Mouse (Mus musculus) left cerebral cortex, adult 9 months (tissue): ENCODE data around the gene Rmi2.

Source experiments
- DNase-seq, 2 experiments: peaks; one replicate each; pipeline ENCODE4 v3.0.0; 2022; ENCODE audit warnings: low spot score in 2 of 2

Gene Rmi2

DNA sequence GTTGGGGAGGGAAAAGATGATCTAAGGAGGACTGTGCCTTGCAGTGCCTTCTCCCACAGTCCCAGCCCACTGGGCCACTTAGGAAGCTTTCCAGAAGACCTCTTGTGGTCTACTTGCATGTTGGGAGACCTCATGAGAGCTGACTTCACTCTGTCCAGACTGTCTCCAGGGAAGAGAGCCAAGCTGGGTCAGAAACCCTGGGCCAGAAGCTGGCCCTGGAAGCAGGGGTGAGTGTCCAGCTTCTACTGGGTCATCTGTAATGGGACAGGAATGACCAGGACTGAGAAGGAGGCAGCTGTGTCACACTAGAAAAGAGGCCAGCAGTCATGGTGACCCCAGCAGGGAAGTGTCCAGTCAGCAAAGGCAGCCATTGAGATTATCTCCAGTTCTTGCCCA, 30.7 kb downstream of the Rmi2 start:
- no peak for DNase-seq

DNA sequence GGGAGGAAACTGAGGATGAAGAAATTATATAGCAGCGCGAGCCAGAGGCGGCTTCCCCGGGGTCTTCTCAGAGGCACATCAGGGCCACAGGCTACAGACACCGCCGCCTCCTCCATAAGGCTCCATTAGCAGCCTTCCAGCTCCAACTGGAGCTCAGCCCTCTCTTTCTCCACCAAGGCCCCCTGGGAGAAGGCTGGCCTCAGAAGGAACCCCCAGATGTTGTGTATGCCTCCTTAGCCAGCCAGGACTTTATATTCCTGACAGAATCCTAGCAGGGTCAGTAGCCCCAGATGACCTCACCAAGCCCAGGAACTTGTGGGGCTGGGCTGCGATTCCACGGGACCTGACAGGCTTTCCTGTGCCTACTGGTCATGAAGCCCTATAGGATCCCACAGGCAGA, 32.0 kb downstream of the Rmi2 start:
- no peak for DNase-seq

DNA sequence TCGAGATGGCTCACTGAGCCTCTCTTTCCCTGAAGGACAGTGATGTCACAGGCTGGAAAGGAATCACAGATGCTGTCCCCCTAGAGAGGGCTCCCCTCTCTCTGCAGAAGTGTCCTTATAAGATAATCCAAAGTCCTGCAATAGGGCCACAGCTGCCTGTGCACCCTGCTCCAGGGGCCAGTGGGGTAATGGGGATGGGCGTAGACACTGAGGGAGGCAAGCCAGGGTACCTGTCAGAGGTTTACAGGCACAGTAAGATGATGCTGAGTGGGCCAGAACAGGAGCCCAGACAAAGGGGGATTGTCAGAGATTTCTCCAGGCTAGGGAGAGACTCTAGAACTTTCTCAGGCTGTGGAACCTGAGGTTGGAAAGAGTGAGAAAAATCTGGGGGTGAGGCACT, 32.6 kb downstream of the Rmi2 start:
- DNase-seq: no peak

DNA sequence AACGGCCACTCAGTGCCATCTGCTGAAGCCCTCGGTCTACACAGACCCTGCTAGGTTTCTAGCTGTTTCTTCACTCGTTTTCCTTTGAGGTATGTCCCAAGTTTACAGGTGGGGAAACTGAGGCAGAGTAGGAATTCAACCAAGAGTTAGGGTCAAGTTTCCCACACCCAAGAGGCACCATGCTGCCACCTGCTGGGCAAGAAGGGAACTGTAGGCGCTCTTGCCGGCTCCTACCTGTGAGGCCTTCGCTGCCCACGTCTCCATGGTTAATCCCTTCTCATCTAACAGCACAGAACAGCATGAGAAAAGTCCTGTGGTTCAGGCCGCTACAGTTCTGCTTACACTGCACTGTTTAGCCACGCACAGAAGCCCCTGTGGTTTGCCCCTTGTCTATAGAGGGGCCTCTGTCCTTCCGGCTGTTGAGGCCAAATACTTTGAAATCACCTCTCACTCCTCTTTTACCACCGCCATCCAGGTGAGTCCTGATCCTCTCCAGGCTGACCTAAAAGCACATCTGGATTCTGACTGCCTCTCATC, 33.1 kb downstream of the Rmi2 start:
- peak in 1 of 2 experiments; percentile 52 for DNase-seq

DNA sequence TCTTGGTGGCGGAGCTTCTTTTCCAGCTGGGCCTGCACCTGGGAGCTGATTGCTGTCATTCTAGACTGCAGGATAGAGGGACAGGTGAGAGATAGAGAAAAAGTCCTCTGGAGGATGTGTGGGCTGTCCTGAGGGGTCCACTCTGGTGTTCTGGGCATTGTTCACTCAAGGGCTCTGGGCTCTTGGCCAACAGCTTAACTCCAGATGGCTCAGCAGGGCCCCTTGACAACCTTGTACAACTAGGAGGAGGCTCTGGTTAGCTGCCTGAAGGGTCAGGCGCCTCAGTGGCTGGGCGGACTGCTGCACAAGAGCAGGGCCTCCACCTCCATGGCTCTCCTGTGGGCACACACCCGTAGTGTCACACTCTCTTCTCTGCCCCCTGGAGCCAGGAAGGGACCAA, 36.1 kb downstream of the Rmi2 start:
- no peak for DNase-seq

DNA sequence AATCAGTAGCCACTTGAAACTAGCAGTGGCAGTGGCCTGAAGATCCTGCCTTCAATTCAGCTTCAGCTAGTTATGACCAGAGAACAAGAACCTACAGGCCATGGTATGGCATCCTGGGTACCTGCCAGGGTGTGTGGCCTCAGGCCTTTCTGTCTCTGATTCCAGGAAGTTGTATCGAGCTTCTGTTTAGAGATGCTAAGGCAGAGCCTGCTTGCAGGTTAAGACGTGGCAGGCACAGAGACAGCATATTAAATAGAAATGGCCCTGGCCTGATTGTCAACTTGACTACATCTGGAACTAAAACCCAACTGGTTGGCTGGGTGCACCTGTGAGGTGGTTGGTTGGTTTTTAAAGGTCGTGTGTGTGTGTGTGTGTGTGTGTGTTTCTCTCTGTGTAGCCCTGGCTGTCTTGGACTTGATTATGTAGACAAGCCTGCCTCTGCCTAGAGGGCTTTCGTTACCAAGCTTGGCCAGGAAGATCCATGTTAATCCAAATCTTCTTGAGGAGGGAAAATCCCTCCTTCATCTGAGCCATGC, 38.0 kb downstream of the Rmi2 start:
- DNase-seq: no peak

DNA sequence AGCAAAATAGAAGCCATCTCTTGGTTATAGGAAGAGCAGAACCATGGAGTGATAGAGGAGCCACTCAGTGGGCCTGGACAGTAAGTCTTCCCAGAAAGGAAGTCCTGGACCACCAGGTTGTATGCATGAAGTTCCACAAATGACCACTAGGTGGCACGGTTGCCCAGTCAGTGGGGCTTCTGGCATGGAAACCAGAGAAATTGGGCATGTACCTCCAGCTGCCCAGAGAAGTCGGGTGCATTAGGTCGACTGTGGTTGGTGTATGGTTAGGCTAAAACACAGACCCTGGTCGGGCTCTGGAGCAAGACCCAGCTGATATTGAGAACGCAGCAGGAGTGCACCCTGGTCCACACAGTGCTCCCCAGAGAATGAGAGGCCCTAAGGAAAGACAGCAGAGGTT, 38.8 kb downstream of the Rmi2 start:
- peak in 1 of 2 experiments; percentile 82 for DNase-seq

DNA sequence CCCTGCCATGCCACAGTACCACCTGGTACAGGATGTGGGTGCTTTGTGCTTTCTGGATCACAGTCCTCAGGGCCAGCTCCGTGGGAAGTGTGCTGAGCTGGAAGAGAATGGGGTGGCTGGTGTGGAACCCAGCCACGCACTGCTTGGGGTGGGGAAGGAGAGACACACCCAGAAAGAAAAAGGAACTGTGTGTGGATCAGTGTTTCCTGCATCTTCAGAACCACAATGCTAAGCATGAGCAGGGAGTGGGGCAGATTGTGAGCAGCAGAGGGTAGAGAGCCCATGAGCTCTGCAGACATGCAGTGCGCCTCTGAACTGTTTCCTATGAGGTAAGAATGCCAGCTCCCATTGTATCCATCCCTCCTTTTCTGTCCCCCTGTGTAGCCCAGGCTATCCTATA, 43.4 kb downstream of the Rmi2 start:
- no peak for DNase-seq

DNA sequence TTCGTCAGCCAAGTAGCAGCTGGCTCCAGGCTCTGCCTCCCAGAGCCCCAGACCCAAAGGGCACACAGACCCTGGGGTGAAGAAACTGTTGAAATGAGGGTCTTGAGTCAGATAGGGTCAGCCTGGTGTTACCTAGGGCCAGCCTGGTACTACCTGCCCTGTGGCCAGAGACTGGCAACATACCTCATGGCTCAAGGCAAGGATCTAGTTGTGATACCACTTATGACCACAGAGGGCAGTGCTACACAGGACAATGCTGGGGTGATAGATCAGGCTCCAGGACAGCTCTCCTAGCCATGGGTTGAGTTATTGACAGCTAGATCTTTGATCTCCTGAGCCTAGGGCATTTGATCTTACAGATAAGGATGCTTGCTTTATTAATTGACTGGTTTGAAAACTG, 44.6 kb downstream of the Rmi2 start:
- peak in 1 of 2 experiments; percentile 75 for DNase-seq

DNA sequence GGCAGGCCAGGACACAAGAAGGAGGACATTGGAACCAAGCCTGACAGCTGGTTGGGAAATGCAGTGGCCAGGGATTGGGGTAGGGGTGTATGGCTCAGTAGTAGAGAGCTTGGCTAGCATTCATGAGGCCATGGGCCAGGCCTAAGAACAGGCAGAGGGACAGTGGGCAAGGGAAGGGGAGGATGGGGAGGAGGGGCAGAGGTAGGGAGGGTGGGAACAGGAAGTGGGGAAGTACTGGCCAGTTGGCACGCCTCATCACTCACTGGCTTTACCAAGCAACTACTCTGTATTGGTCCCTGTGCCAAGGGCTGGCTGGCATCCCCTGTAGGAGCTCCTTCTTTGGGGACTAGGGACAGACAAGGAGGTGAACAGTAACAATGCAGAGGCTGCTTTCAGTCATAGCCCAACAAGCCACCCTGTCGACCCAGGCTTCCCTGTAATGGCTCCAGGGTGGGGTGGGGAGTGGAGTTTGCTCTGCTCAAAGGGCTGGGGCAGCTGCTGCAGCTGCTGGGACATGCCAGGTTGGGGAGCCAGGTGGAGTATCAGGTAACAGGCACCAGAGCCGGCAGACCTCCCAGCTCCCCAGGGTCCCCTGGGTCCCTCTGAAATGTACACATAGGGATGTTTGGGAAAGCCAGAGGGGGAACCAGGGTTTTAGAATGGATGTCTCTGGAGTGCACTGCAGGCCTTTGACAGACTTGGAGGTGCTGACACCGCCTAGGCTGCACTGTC, 46.5 kb downstream of the Rmi2 start:
- DNase-seq: no peak

DNA sequence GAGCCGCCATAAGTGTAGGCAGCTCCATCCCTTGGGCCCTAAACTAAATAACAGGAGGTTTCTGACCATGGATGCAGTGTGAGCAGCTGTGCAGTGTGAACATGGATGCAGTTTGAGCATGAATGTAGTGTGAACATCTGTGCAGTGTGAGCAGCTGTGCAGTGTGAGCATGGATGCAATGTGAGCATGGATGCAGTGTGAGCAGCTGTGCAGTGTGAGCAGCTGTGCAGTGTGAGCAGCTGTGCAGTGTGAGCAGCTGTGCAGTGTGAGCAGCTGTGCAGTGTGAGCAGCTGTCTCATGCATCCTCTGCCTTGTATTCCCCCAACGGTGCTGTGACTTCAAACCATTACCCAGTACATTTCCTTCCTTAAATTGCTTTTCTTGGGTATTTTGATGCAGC, 52.6 kb downstream of the Rmi2 start:
- DNase-seq: no peak

DNA sequence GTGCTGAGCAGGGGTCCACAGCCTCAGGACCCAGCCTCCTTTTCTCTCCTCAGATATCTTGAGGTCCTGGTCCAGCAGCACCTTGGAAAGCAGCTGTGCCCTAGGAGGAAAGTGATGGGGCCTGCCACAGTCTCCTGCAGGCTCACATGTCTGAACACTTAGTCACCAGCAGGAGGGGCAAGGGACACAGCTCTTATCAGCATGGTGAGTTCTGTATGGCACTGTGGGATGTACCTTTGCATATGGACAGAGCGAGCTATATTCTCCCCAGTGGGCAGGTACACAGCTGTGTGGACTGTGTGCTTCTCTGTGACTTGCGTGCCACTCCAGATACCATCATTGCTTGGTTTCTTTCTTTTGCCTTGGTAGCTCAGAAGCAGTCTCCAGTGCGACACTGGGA, 55.5 kb downstream of the Rmi2 start:
- no peak for DNase-seq

DNA sequence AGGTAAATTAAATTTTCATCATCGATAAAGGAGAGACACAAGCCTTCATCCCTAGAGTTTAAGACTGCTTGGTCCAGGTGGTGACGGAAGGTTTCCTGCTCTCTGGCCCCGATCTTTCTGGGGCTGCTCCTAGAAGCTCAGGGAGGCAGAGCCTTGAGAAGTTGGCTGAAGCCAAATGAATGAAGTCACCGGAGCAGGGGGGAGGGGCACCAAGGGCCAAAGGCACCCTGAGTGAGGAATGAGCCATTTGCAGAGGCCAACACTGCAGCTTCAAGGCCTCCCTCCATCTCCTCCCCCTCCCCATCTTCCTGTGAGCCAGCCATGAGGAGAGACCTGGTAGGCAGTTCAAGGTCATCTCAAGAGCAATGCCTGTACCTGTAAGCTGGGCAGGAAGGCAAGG, 58.3 kb downstream of the Rmi2 start:
- DNase-seq: no peak

DNA sequence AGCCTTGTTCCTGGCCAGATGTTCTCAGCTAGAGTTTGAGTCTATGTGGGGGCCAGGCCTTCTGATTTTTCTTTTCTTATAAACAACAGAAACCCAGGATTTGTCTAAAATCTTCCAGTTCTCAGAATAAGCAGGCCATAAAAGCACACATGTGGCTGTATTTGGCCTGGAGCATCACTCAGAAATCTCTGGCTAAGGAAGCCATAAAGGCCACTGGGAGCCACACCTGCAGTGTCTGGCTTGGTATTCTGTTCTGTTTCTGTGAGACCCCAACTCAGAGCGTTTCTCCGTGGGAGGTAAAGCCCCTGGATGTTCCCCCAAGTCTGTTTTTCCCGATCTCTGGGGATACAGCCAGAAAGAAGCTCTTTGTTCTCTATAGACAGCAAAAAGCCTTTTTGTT, 61.0 kb downstream of the Rmi2 start:
- no peak for DNase-seq

DNA sequence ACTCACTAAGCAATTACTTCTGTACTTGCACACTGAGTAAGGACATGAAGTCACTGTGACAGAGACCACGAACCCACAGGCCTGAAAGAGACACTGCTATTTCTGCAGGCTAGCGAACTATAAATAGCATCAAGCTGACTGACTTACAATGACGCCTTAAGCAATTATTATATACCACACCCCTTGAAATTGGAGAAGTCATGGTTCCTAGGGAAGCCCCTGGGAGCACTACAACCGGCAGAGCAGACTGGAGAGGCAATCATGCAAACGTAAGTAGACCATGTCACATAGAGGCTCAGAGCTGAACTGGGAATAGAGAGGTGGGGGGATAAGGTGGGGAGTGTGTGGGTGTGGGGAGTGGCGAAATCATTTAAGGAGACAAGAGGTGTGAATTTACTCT, 62.5 kb downstream of the Rmi2 start:
- no peak for DNase-seq

DNA sequence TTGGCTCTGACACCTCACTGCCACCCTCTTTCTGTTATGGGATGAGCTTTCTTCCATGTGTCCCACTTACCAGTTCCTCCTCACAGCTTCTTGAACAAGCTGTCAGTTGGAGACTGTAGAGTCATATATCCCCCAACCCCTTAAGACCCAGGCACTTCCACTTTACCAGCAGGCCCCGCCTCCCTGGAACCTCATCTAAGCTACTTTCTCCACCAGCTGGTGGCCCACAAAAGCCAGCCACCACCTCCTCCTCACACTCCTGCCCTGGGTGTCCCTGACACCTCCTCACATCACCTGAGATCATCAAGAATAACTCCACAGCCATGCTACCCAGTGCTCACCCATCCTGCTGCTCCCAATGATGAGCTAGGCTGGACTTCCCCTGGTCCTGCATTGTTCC, 65.9 kb downstream of the Rmi2 start:
- DNase-seq: no peak

DNA sequence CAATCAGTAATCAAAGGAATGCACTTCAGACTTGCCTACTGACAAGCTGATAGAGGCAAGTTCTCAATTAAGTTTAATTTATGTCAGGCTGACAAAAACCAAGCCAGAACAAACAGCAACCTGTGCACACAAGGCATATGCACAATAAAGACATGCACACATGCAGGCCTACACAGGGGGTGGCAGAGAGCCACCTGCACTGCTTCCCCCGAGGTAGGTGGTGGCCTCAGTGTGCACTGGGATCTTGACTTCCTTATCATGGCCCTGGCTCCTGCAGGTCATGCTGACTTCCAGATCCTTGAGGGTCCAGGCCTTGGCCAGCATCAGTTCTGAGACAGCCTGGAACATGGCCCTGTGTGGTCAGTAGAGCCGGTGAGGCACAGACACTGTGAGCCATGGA, 67.1 kb downstream of the Rmi2 start:
- no peak for DNase-seq

DNA sequence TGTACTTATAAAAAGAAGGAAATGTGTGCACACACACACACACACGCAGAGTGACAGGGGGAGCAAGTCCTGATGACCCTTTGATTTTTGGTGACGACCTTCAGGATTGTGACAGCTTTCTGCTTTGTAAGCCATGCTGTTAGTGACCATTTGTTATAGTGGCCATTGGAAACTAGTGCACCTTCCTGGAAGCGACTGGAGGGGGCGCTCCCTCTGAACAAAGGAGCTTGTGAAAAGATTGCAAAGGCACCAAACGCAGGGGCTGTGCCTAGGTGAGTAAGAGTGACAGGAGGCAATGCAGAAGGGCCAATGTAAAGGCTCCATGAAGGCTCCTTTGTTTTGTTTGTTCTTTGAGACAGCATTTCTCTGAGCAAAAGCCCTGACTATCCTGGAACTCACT, 68.0 kb downstream of the Rmi2 start:
- no peak for DNase-seq

DNA sequence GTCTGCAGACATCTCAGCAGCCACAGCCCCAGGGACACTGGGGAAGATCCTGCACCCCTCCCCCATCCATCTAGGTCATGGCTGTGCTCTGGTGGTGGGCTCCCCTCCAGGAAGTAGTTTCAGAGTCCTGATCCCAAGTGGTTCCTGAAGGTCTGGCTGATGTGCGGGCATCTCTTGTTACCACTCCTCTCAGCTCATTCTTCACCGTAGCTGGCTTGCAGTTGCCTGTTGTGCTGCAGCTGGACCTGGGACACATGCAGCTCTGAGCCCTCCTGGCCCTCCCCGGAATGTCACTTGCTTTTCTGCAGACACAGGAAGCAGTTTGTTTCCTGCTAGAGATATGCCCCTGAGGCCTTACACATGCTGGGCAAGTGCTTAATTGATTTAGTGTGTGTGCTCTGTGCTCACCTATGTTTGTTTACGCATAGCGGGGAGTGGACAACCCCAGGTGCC, 70.8 kb downstream of the Rmi2 start:
- no peak for DNase-seq

DNA sequence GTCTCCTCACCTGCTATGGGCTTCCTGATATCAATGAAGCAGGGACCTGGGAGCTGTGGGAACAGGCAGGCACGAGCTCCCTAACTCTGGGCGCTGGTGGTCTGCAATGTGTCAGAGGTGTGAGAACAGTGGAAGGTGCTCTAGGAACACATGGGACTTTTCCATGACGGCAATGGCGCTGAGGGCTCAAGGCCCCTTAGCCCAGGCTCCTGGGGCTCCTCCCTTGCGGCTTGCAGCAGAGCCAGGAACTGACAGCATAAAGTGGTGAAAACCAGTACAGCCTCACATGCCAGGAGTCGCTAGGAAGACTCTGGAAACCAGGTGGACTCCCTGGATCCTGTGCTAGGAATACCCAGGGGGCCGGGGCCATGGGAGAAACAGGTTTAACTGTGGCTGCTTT, 75.7 kb downstream of the Rmi2 start:
- no peak for DNase-seq

DNA sequence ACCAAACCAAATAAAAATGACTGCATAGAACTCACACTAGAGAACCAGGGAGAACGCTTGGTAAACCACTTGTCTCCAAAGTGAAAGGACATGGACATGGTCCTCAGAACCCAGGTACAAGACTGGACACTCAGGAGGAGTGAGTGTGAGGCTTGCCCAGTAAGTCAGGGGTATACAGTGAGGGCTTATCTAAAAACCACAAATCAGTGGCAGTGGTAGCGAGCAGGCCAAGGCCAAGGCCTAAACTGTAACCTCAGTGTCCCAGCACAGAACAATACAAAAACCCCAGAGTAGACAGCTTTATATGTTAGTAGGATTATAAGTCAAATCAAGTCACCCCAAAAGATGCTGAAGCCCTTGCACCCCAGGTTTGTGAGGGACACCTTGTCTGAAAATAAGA, 76.2 kb downstream of the Rmi2 start:
- DNase-seq: no peak

DNA sequence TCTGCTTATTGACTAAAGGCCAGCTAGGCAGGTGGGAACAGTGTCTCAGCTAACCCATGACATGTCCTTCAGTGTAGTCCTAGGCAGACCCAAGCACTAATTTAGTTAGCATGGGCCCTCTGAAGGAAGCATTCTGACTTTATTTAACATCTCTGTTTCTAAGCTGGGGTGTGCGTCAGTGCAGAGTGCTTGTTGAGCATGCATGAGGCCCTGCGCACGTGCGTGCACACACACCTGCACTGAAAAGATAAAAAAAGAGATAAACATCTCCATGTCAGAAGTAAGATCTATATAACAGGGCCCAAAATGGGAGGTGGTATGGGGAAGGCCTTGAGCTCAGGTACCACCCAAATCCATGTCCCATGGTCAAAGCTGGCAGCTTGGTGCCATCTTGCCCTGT, 80.2 kb downstream of the Rmi2 start:
- no peak for DNase-seq

DNA sequence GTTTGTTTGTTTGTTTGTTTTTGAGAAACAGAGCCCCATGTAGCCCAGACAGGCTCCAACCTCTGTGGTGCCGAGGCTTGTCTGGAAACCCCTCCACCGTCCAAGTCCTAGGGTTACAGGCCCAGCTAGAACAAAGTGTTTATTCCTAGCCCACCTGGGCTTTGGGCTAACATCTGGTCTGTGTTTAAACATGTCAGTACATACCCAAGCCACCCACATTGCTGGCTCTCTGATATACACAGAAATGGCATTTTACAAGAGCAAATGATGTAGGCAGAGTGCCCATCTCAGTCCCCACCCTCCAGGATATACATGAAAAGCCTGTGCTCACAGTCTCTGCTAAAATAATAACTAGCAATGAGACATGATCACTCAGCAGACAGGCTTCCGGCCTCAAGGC, 81.4 kb downstream of the Rmi2 start:
- no peak for DNase-seq

DNA sequence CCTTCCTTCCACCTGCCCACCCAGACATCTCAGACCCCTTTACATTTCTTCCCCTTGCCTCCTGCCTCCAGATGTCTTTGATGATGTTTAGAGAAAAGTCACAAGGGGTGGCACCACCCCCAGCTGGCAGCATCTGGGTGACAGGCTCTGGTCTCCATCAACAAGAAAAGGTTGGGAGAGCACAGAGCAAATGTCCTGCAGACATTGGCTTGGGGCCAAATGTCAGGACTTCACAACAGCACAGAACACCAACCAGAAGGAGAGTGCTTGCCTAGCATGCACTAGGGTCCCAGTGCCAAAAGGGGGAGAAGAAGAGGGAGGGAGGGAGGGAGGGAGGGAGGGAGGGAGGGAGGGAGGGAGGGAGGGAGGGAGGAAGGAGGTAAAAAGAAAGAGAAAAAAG, 85.0 kb downstream of the Rmi2 start:
- no peak for DNase-seq
